Mouse (Mus musculus): ENCODE measurements around the gene Sbds. TPM values are rescaled to one million over a fixed set of nuclear protein-coding genes. Genes with fewer than 3 reads are reported as not detected.
"Not testable (repeated sequence)": the region's sequence is repeated elsewhere in the genome, so short reads cannot be mapped to it uniquely, and the experiment has no call there.

Sbds gene
- polyA plus RNA-seq, 1 experiment from 2014 or later: 97.5 TPM

GRCm38 (mm10) chr5:130264433-130265005 lies 9.2 kb upstream of the Sbds start:
- 87% methylated on average over 6 of the region's 6 CpGs for WGBS
- no peak for DNase-seq (ENCODE audit: low spot score)
- TF ChIP-seq CTCF (IDR thresholded peaks at IDR 0.05): no peak
- no peaks in the 10 kb centered on the region for H3K27me3 ChIP-seq (replicated peaks; ENCODE audit: insufficient read depth, low read length)
- H3K27ac ChIP-seq (ENCODE audit: low read length): no peak overlapping the region
- ATAC-seq: no peak
- H3K4me3 ChIP-seq (ENCODE audit: low read depth, low read length): no peak overlapping the region
- peaks cover 6% of the 10 kb centered on the region; the same call in 1 of the 2 replicates for H3K36me3 ChIP-seq (ENCODE audit: insufficient read depth, low read length)
- no peak overlapping the region for H3K9ac ChIP-seq (replicated peaks; ENCODE audit: low read depth)
- no peaks in the 10 kb centered on the region for H3K4me1 ChIP-seq (ENCODE audit: insufficient read depth, low read depth, low read length)
- no peaks in the 10 kb centered on the region for H3K9me3 ChIP-seq (ENCODE audit: low read length)
- no peak overlapping the region for H3K4me2 ChIP-seq (replicated peaks; ENCODE audit: low read depth, low read length)

- H3K27ac ChIP-seq (ENCODE audit: low read length): no peak overlapping the region
- peak; percentile 31 for DNase-seq (ENCODE audit: low spot score)
- H3K9ac ChIP-seq (replicated peaks; ENCODE audit: low read depth): no peak overlapping the region
- no peak for TF ChIP-seq EP300 (IDR thresholded peaks at IDR 0.05)
- peak; percentile 56 for TF ChIP-seq CTCF (IDR thresholded peaks at IDR 0.05)
- no peak overlapping the region for H3K4me2 ChIP-seq (replicated peaks; ENCODE audit: low read depth, low read length)
- WGBS: 67% methylated on average over 11 of the region's 11 CpGs
- H3K4me1 ChIP-seq (ENCODE audit: insufficient read depth, low read depth, low read length): no peaks in the 10 kb centered on the region
- H3K4me3 ChIP-seq (ENCODE audit: low read depth, low read length): no peak overlapping the region
- peaks cover 6% of the 10 kb centered on the region; the same call in 1 of the 2 replicates for H3K36me3 ChIP-seq (ENCODE audit: insufficient read depth, low read length)
- no peaks in the 10 kb centered on the region for H3K27me3 ChIP-seq (replicated peaks; ENCODE audit: insufficient read depth, low read length)
- H3K9me3 ChIP-seq (ENCODE audit: low read length): no peaks in the 10 kb centered on the region
- no peak for ATAC-seq
Measured at GRCm38 (mm10) chr5:130263454-130263853, 8.1 kb upstream of the Sbds start.

GRCm38 (mm10) chr5:130257303-130257702 lies 2.0 kb upstream of the Sbds start:
- DNase-seq (ENCODE audit: low spot score) (no peak), ATAC-seq (no peak)
- WGBS: 8% methylated on average over 8 of the region's 8 CpGs
- peak overlapping the region; percentile 63 for H3K9ac ChIP-seq (replicated peaks; ENCODE audit: low read depth)
- TF ChIP-seq CTCF (IDR thresholded peaks at IDR 0.05): no peak
- TF ChIP-seq EP300 (IDR thresholded peaks at IDR 0.05): no peak
- no peaks in the 10 kb centered on the region for H3K27me3 ChIP-seq (replicated peaks; ENCODE audit: insufficient read depth, low read length)
- no peaks in the 10 kb centered on the region for H3K9me3 ChIP-seq (ENCODE audit: low read length)
- H3K4me2 ChIP-seq (replicated peaks; ENCODE audit: low read depth, low read length): peak overlapping the region; percentile 66
- peaks cover 4% of the 10 kb centered on the region; the same call in 1 of the 2 replicates for H3K4me1 ChIP-seq (ENCODE audit: insufficient read depth, low read depth, low read length)
- H3K27ac ChIP-seq (ENCODE audit: low read length): peak overlapping the region; percentile 74
- H3K4me3 ChIP-seq (ENCODE audit: low read depth, low read length): peak overlapping the region; percentile 63
- no peaks in the 10 kb centered on the region; the same call in 1 of the 2 replicates for H3K36me3 ChIP-seq (ENCODE audit: insufficient read depth, low read length)

GRCm38 (mm10) chr5:130256678-130257271 lies 1.4 kb upstream of the Sbds start:
- under 1% methylated on average over 25 of the region's 25 CpGs for WGBS
- Histone ChIP-seq H3K4me2 (replicated peaks; ENCODE audit: low read depth, low read length) (peak overlapping the region; percentile 66), H3K4me3 (ENCODE audit: low read depth, low read length) (peak overlapping the region; percentile 63), H3K36me3 (ENCODE audit: insufficient read depth, low read length) (no peaks in the 10 kb centered on the region; the same call in 1 of the 2 replicates), H3K27me3 (replicated peaks; ENCODE audit: insufficient read depth, low read length) (no peaks in the 10 kb centered on the region), H3K27ac (ENCODE audit: low read length) (peak overlapping the region; percentile 74), H3K9ac (replicated peaks; ENCODE audit: low read depth) (peak overlapping the region; percentile 63), H3K4me1 (ENCODE audit: insufficient read depth, low read depth, low read length) (peaks cover 4% of the 10 kb centered on the region; the same call in 1 of the 2 replicates), H3K9me3 (ENCODE audit: low read length) (no peaks in the 10 kb centered on the region)
- DNase-seq (ENCODE audit: low spot score): peak; percentile 100
- peak; percentile 94 for ATAC-seq
- no peak for TF ChIP-seq CTCF (IDR thresholded peaks at IDR 0.05)
- 0 out of 2 replicates have a peak, but pooled peaks have one; percentile 43 for TF ChIP-seq EP300 (IDR thresholded peaks at IDR 0.05)

- H3K9ac ChIP-seq (replicated peaks; ENCODE audit: low read depth); H3K27ac ChIP-seq (ENCODE audit: low read length); H3K27me3 ChIP-seq (replicated peaks; ENCODE audit: insufficient read depth, low read length); H3K9me3 ChIP-seq (ENCODE audit: low read length); ATAC-seq; H3K36me3 ChIP-seq (ENCODE audit: insufficient read depth, low read length); H3K4me1 ChIP-seq (ENCODE audit: insufficient read depth, low read depth, low read length): not testable (repeated sequence)
- 23% methylated on average over 20 of the region's 20 CpGs for WGBS
- H3K4me3 ChIP-seq (ENCODE audit: low read depth, low read length): peak overlapping the region; percentile 79; the same call in 1 of the 2 replicates
- peak; percentile 24 for DNase-seq (ENCODE audit: low spot score)
- H3K4me2 ChIP-seq (replicated peaks; ENCODE audit: low read depth, low read length): peak overlapping the region; percentile 63
Measured at GRCm38 (mm10) chr5:130255799-130256525, 632 bp upstream of the Sbds start.
